Mouse (Mus musculus) lung, postnatal 36 days (tissue): Measurements from ENCODE around the gene Olfr1208.

ENCODE experiments used
- DNase-seq: peaks from one replicate; pipeline ENCODE4 v3.0.0; 2022; ENCODE audit warnings: mixed read lengths

The Olfr1208 gene

DNA sequence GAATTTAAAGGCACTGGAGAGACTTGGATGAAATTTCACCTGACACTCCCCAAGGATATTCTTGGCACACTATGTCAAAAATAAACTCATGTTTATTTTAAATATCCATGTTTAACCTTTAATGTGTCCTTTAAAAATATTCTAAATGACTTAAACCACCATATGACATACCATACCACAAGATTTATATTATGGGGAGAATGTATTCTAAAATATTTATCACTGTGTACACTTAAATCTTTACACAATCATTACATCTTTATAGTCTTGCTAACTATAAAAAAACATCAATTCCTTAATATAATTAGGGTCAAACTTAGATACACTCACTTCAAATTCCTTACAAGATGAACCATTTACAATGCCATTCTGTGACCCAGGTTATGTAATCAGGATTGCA lies at the start of gene Olfr1208:
TSS of gene Olfr1208 (minus strand) at position 101 of the 400 bp plus-strand sequence.
- no peak for DNase-seq

DNA sequence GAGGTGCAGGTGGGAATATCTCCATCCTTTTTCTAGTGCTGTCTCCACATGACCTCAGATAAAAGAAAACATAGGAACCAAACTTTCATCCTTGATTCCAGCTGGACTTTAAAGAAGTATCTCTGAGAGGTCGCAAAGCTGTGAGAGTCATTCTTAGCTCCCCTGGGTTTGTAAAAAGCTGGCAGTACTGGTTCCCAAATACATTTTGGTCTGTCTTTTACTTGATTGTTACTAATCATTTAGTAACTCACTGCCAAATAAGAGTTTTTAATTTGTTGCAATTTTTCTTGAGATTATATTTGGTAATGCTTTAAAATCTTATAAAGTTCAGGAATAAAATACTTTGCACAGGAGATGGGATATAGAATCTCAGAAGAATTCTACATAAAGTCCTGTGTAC lies 35.9 kb upstream of the Olfr1208 start, which contains the start of gene Olfr1211:
TSS of gene Olfr1211 (minus strand) at position 101 of the 400 bp plus-strand sequence.
- DNase-seq, result no peak

DNA sequence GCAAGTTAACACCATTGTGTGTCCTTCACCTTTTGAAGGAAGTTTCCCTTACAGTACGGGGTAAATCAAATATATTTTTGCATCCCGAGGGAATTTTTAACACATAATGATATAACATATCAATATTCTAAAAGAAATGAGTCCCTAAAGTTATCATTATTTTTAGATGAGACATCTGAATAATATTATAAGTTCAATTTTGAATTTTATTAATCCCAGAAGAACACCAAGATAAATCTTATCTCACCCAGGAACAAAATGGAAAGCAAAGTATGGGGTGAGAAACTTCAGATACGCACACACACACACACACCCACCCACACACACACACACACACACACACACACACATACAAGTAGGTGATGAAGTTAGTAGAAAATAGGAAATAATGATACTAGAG lies 12.9 kb upstream of the Olfr1208 start, which contains the start of gene Olfr1209:
TSS of gene Olfr1209 (minus strand) at position 101 of the 400 bp plus-strand sequence.
- no peak for DNase-seq

DNA sequence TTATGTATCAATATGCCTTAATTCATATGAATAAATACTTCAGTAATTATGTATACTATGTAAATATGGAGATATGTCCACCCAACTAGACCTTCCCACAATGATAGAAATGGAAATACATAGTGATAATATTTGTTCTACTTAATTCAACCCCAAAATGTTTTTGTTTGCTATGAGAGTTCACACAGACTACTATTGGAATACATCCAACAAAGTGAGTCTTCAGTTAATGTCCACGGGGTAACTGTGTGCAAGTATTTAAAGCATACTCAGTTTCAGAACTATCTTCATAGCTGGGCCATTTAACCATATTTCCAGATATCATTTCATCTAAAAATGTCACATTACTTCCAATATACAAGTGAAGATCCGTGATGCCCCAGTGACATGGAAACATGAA lies 39.2 kb downstream of the Olfr1208 start, which contains the start of gene Olfr1206:
TSS of gene Olfr1206 (plus strand) at position 301 of the 400 bp plus-strand sequence.
- DNase-seq, result no peak

DNA sequence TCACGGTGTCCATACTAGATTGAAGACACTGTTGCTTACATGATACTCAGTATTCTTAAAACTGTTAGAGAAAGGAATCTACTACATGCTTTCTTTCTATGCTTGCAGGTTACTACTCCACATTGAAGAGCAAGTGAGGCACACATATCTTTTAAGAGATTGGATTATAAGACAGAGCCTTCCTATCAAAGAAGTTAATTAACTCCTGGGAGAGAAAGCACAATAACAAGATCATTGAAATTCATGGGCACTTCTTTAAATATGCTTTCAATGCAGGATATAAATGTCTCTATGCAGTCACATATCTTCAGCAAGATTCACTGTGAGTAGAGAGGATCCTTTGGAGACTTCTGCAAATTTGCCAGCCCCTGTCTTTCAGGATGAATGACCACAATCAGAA lies 53.1 kb downstream of the Olfr1208 start, which contains the start of gene Olfr1204:
TSS of gene Olfr1204 (plus strand) at position 301 of the 400 bp plus-strand sequence.
- no peak for DNase-seq
